Mouse (Mus musculus) forebrain, embryonic 13.5 days (tissue): ENCODE data around the gene Tubb2a. TPM values are rescaled to one million over a fixed set of nuclear protein-coding genes. Genes with fewer than 3 reads are reported as not detected.
A peak's percentile ranks its signal among the peaks of the same experiment; 100 is the strongest.

Experiments
- ATAC-seq: fragments of 200-750 bp; cut with Nextera tagmentation; 2 replicates; pipeline ENCODE4 v1.8.0; 2017
- H3K27ac ChIP-seq: fragments of 300-500 bp; sonication (generic); 2 replicates; pipeline ENCODE4 v1.5.1; 2015; ENCODE audit warnings: inconsistent platforms, mild to moderate bottlenecking, moderate library complexity
- H3K27me3 ChIP-seq: fragments of 300-500 bp; sonication (generic); 2 replicates; pipeline ENCODE4 v1.6.1; 2015; ENCODE audit warnings: mild to moderate bottlenecking, inconsistent platforms
- H3K36me3 ChIP-seq: fragments of 300-500 bp; sonication (generic); 2 replicates; pipeline ENCODE4 v1.6.1; 2015; ENCODE audit warnings: mild to moderate bottlenecking, inconsistent platforms; ENCODE audit not compliant: poor library complexity, severe bottlenecking
- H3K4me1 ChIP-seq: fragments of 300-500 bp; sonication (generic); 2 replicates; pipeline ENCODE4 v1.6.1; 2015; ENCODE audit warnings: inconsistent platforms
- H3K4me2 ChIP-seq: fragments of 300-500 bp; sonication (generic); 2 replicates; pipeline ENCODE4 v1.6.1; 2015; ENCODE audit warnings: inconsistent platforms, mild to moderate bottlenecking, moderate library complexity
- H3K4me3 ChIP-seq: fragments of 300-500 bp; sonication (generic); 2 replicates; pipeline ENCODE4 v1.5.1; 2015; ENCODE audit warnings: mild to moderate bottlenecking, inconsistent platforms
- H3K9ac ChIP-seq: fragments of 300-500 bp; sonication (generic); 2 replicates; pipeline ENCODE4 v1.6.1; 2015; ENCODE audit warnings: mild to moderate bottlenecking, inconsistent platforms
- H3K9me3 ChIP-seq: fragments of 300-500 bp; sonication (generic); replicated peaks from 2 replicates; pipeline ENCODE4 v1.6.1; 2016; ENCODE audit warnings: inconsistent platforms
- WGBS: fragments of 180-500 bp; shearing (Covaris S2); methylation state at CpG from one replicate; pipeline ENCODE4 v1.1.7; 2015; 5-methylcytosine and 5-hydroxymethylcytosine counted together
- polyA plus RNA-seq: library from polyadenylated mRNA; unstranded; fragments of >200 nt; fragmentation: Nextera tagmentation; extraction: Ambion mirVana; gene quantifications from 2 replicates; pipeline ENCODE4 v1.2.1, GENCODE M21; 2015

The Tubb2a gene
- polyA plus RNA-seq, 1 experiment from 2014 or later = 761 TPM

- Histone ChIP-seq H3K27ac (no peak overlapping the region), H3K36me3 (peaks cover 20% of the 10 kb centered on the region), H3K4me2 (no peak overlapping the region), H3K9me3 (no peaks in the 10 kb centered on the region), H3K4me3 (no peak overlapping the region), H3K27me3 (no peaks in the 10 kb centered on the region), H3K4me1 (no peaks in the 10 kb centered on the region), H3K9ac (no peak overlapping the region)
- 70% methylated on average over 5 of the region's 5 CpGs for WGBS
- ATAC-seq = peak; percentile 37
Measured at GRCm38 (mm10) chr13:34045511-34046249, 32.1 kb downstream of the Tubb2a start.

DNA sequence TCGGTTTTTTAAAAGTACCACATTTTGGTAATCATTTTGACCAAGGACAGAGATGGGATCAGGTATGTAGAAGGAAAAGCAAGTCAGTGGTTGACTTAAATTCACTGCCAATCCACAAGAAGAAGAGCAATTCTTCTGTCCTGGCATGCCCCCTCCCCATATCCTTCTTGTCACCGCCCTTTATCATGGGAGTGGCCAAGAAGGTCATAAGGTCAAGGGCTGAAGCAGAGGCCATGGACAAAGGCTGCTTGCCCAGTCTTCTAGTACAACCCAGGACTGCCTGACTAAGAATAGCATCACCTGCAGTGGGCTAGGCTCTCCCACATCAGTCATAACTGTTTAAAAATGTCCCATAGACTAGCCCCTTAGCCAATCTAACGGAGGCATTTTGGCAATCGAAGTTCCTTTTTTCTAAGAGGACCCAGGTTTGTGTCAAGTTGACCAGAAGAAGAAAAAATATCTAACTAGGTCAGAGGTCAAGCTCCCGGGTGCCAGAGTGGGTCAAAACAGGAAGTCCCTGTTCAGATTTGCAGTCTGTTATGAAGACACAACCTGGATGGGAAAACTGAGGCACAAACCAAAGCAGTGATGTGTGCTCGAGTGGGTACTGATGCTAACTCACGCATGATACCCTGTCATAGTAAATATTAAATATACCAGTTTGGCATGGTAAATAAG lies 34.0 kb downstream of the Tubb2a start:
- H3K4me1 ChIP-seq = peaks cover 4% of the 10 kb centered on the region
- no peak overlapping the region for H3K4me3 ChIP-seq
- H3K9ac ChIP-seq = no peak overlapping the region
- H3K36me3 ChIP-seq = peaks cover 8% of the 10 kb centered on the region
- ATAC-seq = no peak
- H3K27me3 ChIP-seq = no peaks in the 10 kb centered on the region
- no peak overlapping the region for H3K27ac ChIP-seq
- no peak overlapping the region for H3K4me2 ChIP-seq
- 81% methylated on average over 7 of the region's 7 CpGs for WGBS
- H3K9me3 ChIP-seq = no peaks in the 10 kb centered on the region; the same call in 1 of the 2 replicates

GRCm38 (mm10) chr13:34040091-34040490 lies 37.7 kb downstream of the Tubb2a start:
- Histone ChIP-seq H3K9me3 (no peaks in the 10 kb centered on the region; the same call in 1 of the 2 replicates), H3K27me3 (no peaks in the 10 kb centered on the region), H3K4me1 (peaks cover 23% of the 10 kb centered on the region), H3K4me2 (no peak overlapping the region), H3K36me3 (no peaks in the 10 kb centered on the region), H3K9ac (no peak overlapping the region), H3K27ac (no peak overlapping the region), H3K4me3 (no peak overlapping the region)
- ATAC-seq = no peak
- WGBS = 90% methylated on average over 3 of the region's 3 CpGs

- H3K27ac ChIP-seq = no peak overlapping the region
- no peak for ATAC-seq
- peak overlapping the region; percentile 84 for H3K4me2 ChIP-seq
- H3K36me3 ChIP-seq = peaks cover 9% of the 10 kb centered on the region
- H3K9me3 ChIP-seq = no peaks in the 10 kb centered on the region; the same call in 1 of the 2 replicates
- WGBS = 30% methylated on average over 8 of the region's 8 CpGs
- peak overlapping the region; percentile 36 for H3K9ac ChIP-seq
- peak overlapping the region; percentile 75 for H3K4me3 ChIP-seq
- H3K4me1 ChIP-seq = peaks cover 23% of the 10 kb centered on the region
- no peaks in the 10 kb centered on the region for H3K27me3 ChIP-seq
Measured at GRCm38 (mm10) chr13:34038901-34039341, 38.9 kb downstream of the Tubb2a start.

DNA sequence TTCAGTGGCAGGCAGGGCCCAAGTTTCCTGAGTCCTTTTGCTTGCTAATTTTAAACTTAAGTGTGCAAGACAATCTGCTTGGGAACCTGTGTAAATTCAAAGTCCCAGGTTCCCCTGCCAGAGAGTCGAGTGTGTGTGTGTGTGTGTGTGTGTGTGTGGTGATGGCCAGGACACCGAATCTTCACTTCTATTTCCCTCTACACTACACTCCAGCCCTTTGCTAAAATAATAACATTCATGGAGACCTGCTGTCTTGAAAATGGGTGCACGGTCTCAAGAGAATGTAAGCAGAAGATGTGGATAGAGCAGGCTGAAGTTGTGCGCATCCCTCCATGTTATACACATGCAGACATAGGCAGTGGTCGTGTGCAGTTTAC lies 39.8 kb downstream of the Tubb2a start:
- Histone ChIP-seq H3K27ac (no peak overlapping the region), H3K4me3 (peak overlapping the region; percentile 75), H3K27me3 (no peaks in the 10 kb centered on the region), H3K4me2 (peak overlapping the region; percentile 84), H3K9me3 (no peaks in the 10 kb centered on the region; the same call in 1 of the 2 replicates), H3K9ac (peak overlapping the region; percentile 92), H3K4me1 (peaks cover 23% of the 10 kb centered on the region), H3K36me3 (peaks cover 15% of the 10 kb centered on the region)
- 33% methylated on average over 5 of the region's 5 CpGs for WGBS
- ATAC-seq = peak; percentile 13

DNA sequence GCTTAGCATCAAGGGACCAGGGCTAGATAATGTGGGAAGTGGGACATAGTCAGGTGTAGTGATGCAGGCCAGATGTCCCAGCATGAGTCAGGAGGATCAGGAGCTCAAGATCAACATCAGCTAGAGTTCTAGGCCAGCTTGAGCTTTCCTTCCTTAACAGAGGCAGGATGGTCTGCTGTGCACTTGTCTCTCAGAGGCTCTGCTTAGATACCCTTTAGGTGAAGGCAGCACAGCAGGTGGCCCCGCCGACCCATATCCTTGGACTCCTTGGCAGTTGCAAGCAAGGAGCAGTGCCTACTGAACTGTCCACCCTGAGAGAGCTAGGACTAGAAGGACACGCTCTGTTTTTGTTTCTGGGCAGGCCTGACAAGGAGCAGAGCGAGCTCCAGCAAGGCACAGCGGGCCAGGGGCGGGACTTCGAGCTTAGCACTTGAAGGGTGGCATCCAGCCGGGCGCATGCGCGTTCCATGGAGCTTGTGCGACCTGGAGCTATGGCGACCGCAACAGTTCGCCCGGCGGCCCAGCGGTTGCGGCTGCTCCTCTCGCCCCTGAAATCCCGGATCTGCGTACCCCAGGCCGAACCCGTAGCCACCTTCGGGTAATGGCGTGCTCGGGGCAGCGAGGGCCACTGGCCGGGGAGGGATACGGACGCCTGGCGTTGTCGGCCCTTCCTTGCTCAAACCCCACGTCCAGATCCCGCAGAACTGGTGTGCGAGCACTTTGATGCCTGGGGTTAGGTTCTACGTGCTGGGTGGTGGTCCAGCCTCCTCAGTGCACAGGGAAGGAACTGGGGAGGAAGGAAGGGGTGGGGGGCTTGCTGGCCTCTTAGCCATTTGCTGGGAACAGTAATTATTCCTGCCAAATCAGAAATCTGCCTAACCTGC lies 40.4 kb downstream of the Tubb2a start, which contains the start of gene Bphl:
Gene Bphl (plus strand): TSS at position 426 of the 884 bp plus-strand sequence.
- Histone ChIP-seq H3K4me2 (peak within 1 kb of the TSS; percentile 84), H3K36me3 (peaks cover 18% of the 10 kb centered on the region), H3K27me3 (no peaks in the 10 kb centered on the region), H3K9me3 (no peaks in the 10 kb centered on the region; the same call in 1 of the 2 replicates), H3K4me3 (peak within 1 kb of the TSS; percentile 75), H3K4me1 (peaks cover 23% of the 10 kb centered on the region), H3K9ac (peak within 1 kb of the TSS; percentile 92), H3K27ac (peak within 1 kb of the TSS; percentile 83)
- WGBS = under 1% methylated on average over 37 of the region's 37 CpGs
- ATAC-seq = peak; percentile 98

DNA sequence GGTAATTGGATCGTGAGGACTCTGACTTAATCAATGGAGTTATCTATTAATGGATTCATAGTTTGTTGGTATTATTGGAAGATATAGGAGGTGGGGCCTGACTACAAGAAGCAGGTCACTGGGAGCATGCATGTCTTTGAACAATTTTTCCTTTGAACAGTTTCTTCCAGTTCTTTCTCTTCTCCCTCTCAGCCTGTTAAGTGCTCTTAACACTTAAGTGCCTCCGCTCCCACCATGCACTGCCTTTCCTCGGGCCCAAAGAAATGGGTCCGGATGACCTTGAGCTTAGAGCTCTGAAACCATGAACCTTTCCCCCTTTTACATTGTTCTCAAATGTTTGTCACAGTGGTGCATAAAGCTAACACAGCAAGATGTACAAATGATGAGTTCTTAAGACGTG lies 41.1 kb downstream of the Tubb2a start:
- no peak for ATAC-seq
- peaks cover 23% of the 10 kb centered on the region for H3K4me1 ChIP-seq
- no peaks in the 10 kb centered on the region; the same call in 1 of the 2 replicates for H3K9me3 ChIP-seq
- peak overlapping the region; percentile 92; the same call in 1 of the 2 replicates for H3K9ac ChIP-seq
- no peaks in the 10 kb centered on the region for H3K27me3 ChIP-seq
- H3K36me3 ChIP-seq = peaks cover 20% of the 10 kb centered on the region
- peak overlapping the region; percentile 84 for H3K4me2 ChIP-seq
- 84% methylated on average over 5 of the region's 5 CpGs for WGBS
- H3K4me3 ChIP-seq = no peak overlapping the region
- peak overlapping the region; percentile 83 for H3K27ac ChIP-seq

GRCm38 (mm10) chr13:34035424-34035823 lies 42.4 kb downstream of the Tubb2a start:
- no peak overlapping the region for H3K27ac ChIP-seq
- WGBS = 84% methylated on average over 3 of the region's 3 CpGs

GRCm38 (mm10) chr13:34032041-34032440 lies 45.8 kb downstream of the Tubb2a start:
- H3K9ac ChIP-seq = no peak overlapping the region
- ATAC-seq = no peak
- H3K9me3 ChIP-seq = no peaks in the 10 kb centered on the region
- H3K4me1 ChIP-seq = peaks cover 4% of the 10 kb centered on the region
- 55% methylated on average over 2 of the region's 2 CpGs for WGBS
- peaks cover 42% of the 10 kb centered on the region for H3K36me3 ChIP-seq
- no peak overlapping the region for H3K4me2 ChIP-seq
- H3K4me3 ChIP-seq = no peak overlapping the region
- no peak overlapping the region for H3K27ac ChIP-seq
- no peaks in the 10 kb centered on the region for H3K27me3 ChIP-seq

More at GRCm38 (mm10) chr13:34035424-34035823, 42.4 kb downstream of the Tubb2a start:
- Histone ChIP-seq H3K4me2 (no peak overlapping the region), H3K36me3 (peaks cover 30% of the 10 kb centered on the region), H3K27me3 (no peaks in the 10 kb centered on the region), H3K9ac (no peak overlapping the region), H3K4me1 (peaks cover 23% of the 10 kb centered on the region), H3K9me3 (no peaks in the 10 kb centered on the region; the same call in 1 of the 2 replicates), H3K4me3 (no peak overlapping the region)
- ATAC-seq = no peak
